Mouse (Mus musculus): ENCODE results near the gene Nr1d1.
"Not testable (repeated sequence)": the region's sequence is repeated elsewhere in the genome, so short reads cannot be mapped to it uniquely, and the experiment has no call there.

DNA sequence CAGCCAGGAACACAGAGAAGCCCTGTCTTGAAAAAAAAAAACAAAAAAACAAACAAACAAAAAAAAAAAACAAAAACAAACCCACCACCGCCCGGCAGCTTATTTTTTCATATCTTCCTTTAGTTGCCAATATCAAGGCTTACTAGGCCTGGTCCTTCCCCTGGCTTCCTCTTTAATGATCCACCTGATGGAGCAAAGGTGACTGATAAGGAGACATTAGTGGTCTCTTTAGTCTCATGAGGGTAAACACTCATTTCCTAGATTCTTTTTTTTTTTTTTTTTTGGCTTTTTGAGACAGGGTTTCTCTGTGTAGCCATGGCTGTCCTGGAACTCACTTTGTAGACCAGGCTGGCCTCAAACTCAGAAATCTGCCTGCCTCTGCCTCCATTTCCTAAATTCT is 37.9 kb downstream of the Nr1d1 start:
- not testable (repeated sequence) for TF ChIP-seq CTCF (IDR thresholded peaks at IDR 0.05; ENCODE audit: insufficient read depth, low read length); POLR2A (IDR thresholded peaks at IDR 0.05; ENCODE audit: borderline replicate concordance, extremely low read depth, low read depth, low read length)
